Mouse (Mus musculus): ENCODE measurements around the gene Pitx3.
"Not testable (repeated sequence)": the region's sequence is repeated elsewhere in the genome, so short reads cannot be mapped to it uniquely, and the experiment has no call there.

The Pitx3 gene

DNA sequence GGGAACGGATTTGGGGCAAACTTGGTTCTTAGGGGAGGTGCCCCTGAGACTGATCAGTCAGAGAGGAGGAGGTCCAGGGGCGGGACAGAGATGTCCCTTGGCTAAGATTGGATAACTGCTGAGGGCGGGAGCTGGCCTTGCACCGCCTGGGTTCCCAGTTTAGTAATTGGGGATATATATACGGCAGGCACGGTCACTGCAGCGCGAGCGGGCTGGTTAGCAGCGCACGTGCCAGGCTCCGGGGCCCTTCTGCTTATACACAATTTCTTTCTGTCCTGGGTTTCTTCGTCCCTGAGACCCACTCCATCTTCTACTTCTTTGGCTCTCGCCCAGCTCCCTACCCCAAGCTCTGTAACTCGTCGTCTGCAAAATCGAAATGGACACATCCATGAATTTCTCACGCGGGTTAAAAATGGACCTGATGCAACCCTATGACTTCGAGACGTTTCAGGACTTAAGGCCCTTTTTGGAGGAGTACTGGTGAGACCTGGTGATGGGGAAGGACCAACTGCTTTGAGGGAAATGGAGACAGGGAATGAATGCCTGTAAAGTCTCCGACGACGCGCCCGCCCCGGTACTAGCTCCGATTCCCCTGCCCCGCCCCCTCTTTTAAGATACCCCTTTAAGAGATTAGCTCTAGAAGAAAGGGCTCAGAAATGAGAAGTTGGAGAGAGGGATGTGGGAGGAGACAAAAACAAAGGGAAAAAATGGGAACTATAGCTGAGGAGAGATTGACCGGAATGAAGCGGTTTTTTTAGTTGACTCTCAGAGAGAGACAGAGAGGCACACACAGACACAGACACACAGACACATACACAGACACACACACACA, 16.2 kb downstream of the Pitx3 start, which contains the start of gene Elovl3:
Gene Elovl3 (plus strand): TSS at position 204 of the 832 bp plus-strand sequence.
- peak; percentile 96 for DNase-seq

- DNase-seq: peak; percentile 65
These were observed 16.8 kb downstream of the Pitx3 start for GRCm38 (mm10) chr19:46131283-46131682.

GRCm38 (mm10) chr19:46129737-46130136, 18.4 kb downstream of the Pitx3 start:
- DNase-seq: not testable (repeated sequence)

- no peak for DNase-seq
These were observed 21.8 kb downstream of the Pitx3 start for GRCm38 (mm10) chr19:46126301-46126700.

DNA sequence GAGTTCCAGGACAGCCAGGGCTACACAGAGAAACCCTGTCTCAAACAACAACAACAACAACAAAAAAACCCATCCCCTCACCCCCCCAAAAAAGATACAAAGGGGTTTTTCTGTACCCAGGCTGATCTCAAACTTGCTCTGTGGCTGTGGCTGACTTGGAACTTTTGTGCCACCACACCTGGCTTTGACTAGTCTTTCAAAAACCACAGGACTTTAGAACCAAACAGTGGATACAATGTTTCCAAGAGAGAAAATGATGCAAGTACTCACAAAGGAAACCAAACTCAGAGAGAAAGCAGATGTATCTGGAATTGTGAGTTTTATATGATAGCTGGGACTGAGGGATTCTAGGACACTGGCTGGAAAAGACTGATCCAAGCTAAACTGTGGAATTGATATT, 23.5 kb downstream of the Pitx3 start:
- DNase-seq: no peak

- DNase-seq: no peak
These were observed 24.2 kb downstream of the Pitx3 start for GRCm38 (mm10) chr19:46123876-46124275.

GRCm38 (mm10) chr19:46120872-46121271, 27.3 kb downstream of the Pitx3 start:
- peak; percentile 76 for DNase-seq

DNA sequence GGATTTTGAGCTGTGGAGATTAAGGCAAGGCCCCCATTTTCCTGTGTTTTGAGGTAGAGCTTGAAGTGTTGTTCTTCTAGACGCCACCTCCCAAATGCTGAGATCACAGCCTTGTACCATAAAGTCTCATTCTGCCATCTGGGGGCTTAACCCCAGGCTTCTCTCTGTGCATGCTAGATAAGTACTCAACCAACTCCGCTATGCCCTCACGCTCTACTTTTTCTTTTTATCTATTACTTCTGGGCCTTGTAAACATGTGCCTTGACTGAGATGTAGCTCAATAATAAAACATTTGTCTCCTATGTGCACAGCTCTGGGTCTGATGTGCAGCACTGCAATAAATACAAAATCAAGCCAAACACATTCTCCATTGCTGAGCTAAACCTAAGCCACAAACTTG, 28.7 kb downstream of the Pitx3 start:
- no peak for DNase-seq

GRCm38 (mm10) chr19:46114617-46115016, 33.5 kb downstream of the Pitx3 start:
- DNase-seq: peak; percentile 45

- peak; percentile 60 for DNase-seq
These were observed 37.3 kb downstream of the Pitx3 start for GRCm38 (mm10) chr19:46110781-46111180.

GRCm38 (mm10) chr19:46110214-46110613, 37.9 kb downstream of the Pitx3 start:
- peak; percentile 18 for DNase-seq

DNA sequence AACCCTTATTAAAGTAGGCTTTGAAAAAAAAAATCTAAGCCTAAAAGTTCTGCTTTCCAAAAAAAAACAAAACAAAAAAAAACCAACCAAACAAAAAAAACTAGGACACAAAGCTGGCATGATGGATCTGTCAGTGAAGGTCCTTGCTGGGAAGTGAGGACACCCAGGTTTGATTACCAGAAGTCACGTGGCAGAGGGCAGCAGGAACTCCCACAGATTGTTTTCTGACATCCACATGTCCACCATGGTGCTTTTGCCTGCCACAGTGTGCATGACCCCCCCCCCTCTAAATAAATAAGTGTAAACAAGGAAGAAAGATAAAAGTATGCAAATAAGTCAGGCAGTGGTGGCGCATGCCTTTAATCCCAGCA, 44.0 kb downstream of the Pitx3 start:
- DNase-seq: peak; percentile 21

DNA sequence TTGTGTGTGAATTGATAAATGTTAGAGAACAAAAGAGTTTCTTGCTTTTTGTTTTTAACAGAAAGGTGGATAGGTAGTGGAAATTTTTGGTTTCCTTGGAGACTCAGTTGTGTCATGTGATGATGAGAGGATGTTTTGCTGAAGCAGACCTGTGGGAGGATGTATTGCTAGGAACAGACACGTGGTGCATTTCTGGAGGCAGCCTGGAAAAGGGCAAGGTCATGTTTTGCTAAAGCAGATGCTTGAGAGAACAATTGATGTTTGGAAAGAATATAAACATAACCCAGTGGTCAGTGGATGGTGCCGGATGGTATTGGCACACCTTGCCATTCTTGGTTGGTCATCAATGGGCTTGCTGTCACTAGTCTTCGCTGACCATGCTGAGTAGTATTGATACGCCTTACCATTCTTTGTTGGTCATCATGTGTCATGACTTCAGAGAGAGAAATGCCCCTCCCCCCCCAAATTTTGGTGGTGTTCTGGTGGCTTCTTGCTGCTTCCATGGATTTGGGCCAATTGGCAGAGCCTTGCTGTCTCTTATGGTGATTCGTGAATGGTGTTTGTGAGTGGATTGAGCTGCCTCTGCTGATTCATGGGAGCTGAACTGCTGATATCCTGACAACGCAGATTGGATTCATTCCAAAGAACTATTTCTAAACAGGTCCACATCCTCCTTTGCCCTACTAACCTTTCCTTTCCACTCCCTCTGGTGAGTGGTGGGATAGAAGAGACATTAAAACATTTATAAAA, 44.5 kb downstream of the Pitx3 start:
- peak; percentile 56 for DNase-seq

DNA sequence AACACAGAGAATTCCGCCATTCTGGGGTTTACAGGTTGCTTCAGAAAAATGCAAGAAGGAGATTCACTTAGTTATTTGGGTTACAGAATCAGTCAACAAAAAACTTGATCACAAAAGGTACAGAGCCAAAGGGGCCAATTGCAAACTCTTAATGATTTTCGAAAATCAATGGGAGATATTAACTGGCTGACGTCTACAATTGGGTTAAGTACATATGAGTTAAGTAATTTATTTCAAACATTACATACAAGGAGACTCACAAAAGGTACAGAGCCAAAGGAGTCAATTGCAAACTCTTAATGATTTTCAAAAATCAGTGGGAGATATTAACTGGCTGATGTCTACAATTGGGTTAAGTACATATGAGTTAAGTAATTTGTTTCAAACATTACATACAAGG, 48.6 kb downstream of the Pitx3 start:
- DNase-seq: no peak

GRCm38 (mm10) chr19:46096396-46096795, 51.7 kb downstream of the Pitx3 start:
- DNase-seq: peak; percentile 65

GRCm38 (mm10) chr19:46095291-46095690, 52.8 kb downstream of the Pitx3 start:
- no peak for DNase-seq

DNA sequence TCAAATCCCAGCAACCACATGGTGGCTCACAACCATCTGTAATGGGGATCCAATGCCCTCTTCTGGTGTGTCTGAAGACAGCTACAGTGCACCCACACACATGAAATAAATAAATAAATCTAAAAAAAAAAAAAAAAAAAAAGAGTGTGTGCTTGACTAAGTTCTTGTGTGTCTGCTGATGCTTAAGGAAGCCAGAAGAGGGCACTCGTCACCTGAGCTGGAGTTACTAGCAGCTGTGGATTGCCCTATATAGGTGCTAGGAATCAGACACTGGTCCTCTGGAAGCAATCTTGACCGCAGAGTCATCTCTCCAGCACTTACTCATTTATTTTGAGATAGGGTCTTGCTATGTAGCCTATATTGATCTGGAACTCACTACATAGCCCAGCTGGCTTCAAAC, 54.0 kb downstream of the Pitx3 start:
- DNase-seq: peak; percentile 27

DNA sequence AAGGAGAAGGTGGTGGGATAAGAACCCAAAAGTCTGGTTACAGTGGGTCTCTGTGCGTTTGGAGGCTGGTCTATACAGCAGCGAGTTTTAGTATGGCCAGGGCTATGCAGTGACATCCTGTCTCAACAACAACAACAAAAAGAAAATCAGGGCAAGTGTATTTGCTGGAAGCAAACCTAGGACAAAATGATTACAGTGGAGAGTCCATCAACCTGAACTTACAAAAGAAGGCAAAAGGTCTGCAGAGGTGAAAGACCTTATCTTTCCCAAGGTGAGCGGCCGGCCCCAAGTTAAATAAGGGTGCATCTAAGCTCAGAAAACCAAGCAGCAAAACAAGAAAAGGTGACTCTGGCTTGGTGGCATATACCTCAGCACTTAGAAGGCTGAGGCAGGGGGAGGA, 56.5 kb downstream of the Pitx3 start:
- DNase-seq: no peak

- peak; percentile 92 for DNase-seq
These were observed 60.3 kb downstream of the Pitx3 start for GRCm38 (mm10) chr19:46087871-46088270.

GRCm38 (mm10) chr19:46086337-46086736, 61.8 kb downstream of the Pitx3 start:
- DNase-seq: no peak

All from heart, adult 11 months (tissue).